8 mouse cellular contexts compared by ENCODE assay signal in genomic region chr2:45110757-45111411, GRCm38 (mm10). TPM values are rescaled to one million over a fixed set of nuclear protein-coding genes. Genes with fewer than 3 reads are reported as not detected.
DNase-seq lines count a peak whose midpoint lies in the region; ATAC-seq and TF ChIP-seq lines count a peak whose summit lies in the region.

No protein-coding gene starts in this region.

- no peaks in the 10 kb centered on the region for H3K9me3 ChIP-seq in intestine, embryonic 16.5 days (ENCODE audit: control insufficient read depth, low read length)
- H3K9me3 ChIP-seq in lung, embryonic 14.5 days (ENCODE audit: low read depth, low read length), result no peaks in the 10 kb centered on the region
- no peaks in the 10 kb centered on the region for H3K9me3 ChIP-seq in neural tube, embryonic 15.5 days (replicated peaks)

- ATAC-seq in intestine, embryonic 16.5 days, result 0 out of 2 replicates have a peak, but pooled peaks have one; percentile 10
- no peak for ATAC-seq in lung, embryonic 14.5 days (ENCODE audit: insufficient read depth)
- peak; percentile 16; the same call in 1 of the 2 replicates for ATAC-seq in neural tube, embryonic 15.5 days (ENCODE audit: low FRiP score)

- H3K27me3 ChIP-seq in intestine, embryonic 16.5 days (replicated peaks; ENCODE audit: control insufficient read depth, insufficient read depth, low read length), result peaks cover 21% of the 10 kb centered on the region
- H3K27me3 ChIP-seq in lung, embryonic 14.5 days (ENCODE audit: insufficient read depth, low read length), result 0 out of 2 replicates have a peak, but pooled peaks cover 5% of the 10 kb centered on the region
- no peaks in the 10 kb centered on the region for H3K27me3 ChIP-seq in neural tube, embryonic 15.5 days (replicated peaks)

- intact Hi-C loops in left cerebral cortex, postnatal 25 days (cut with DNase I), result loop anchor here (5.0 to 10.0 kb wide), 5 partner anchors 184 to 1324 kb away; partner anchors contain the start of gene Gtdc1

- peak overlapping the region; percentile 100 for H3K27ac ChIP-seq in bone marrow macrophage, adult 2 months (ENCODE audit: insufficient read depth, low read depth, low read length)
- peak overlapping the region; percentile 91 for H3K27ac ChIP-seq in intestine, embryonic 16.5 days (ENCODE audit: low read length)
- H3K27ac ChIP-seq in lung, embryonic 14.5 days (ENCODE audit: low read depth), result peak overlapping the region; percentile 99
- peak overlapping the region; percentile 95 for H3K27ac ChIP-seq in neural tube, embryonic 15.5 days (replicated peaks)

- H3K36me3 ChIP-seq in intestine, embryonic 16.5 days (ENCODE audit: control insufficient read depth, insufficient read depth, low read length), result no peaks in the 10 kb centered on the region
- peaks cover 19% of the 10 kb centered on the region for H3K36me3 ChIP-seq in lung, embryonic 14.5 days (ENCODE audit: insufficient read depth)
- H3K36me3 ChIP-seq in neural tube, embryonic 15.5 days, result no peaks in the 10 kb centered on the region

- WGBS in intestine, embryonic 16.5 days, result under 1% methylated on average over 20 of the region's 20 CpGs
- WGBS in lung, embryonic 14.5 days, result under 1% methylated on average over 20 of the region's 20 CpGs
- WGBS in neural tube, embryonic 15.5 days, result under 1% methylated on average over 20 of the region's 20 CpGs

- peak overlapping the region; percentile 85 for H3K4me2 ChIP-seq in intestine, embryonic 16.5 days (ENCODE audit: low read depth, low read length)
- peak overlapping the region; percentile 83 for H3K4me2 ChIP-seq in lung, embryonic 14.5 days
- H3K4me2 ChIP-seq in neural tube, embryonic 15.5 days, result peak overlapping the region; percentile 84

- peak overlapping the region; percentile 91 for H3K9ac ChIP-seq in intestine, embryonic 16.5 days (ENCODE audit: low read depth, low read length)
- peak overlapping the region; percentile 100 for H3K9ac ChIP-seq in lung, embryonic 14.5 days
- H3K9ac ChIP-seq in neural tube, embryonic 15.5 days (replicated peaks), result peak overlapping the region; percentile 83

- TF ChIP-seq CTCF in bone marrow macrophage, adult 2 months (IDR thresholded peaks at IDR 0.05; ENCODE audit: low read depth, low read length), result no peak
- TF ChIP-seq CTCF in lung, embryonic 14.5 days (IDR thresholded peaks at IDR 0.05; ENCODE audit: low read depth), result no peak

- DNase-seq in left cerebral cortex, postnatal 25 days (ENCODE audit: low spot score in 2 of 2), result peak; percentile 60 to 67
- DNase-seq in left cerebral cortex, adult 18-20 months (ENCODE audit: low spot score in 2 of 2), result no peak
- peak; percentile 49 for DNase-seq in gastrocnemius, postnatal 25 days
- peak; percentile 80 for DNase-seq in lung, embryonic 14.5 days
- no peak for DNase-seq in ovary, postnatal 14 days (ENCODE audit: low spot score)

- peak overlapping the region; percentile 78 for H3K4me3 ChIP-seq in bone marrow macrophage, adult 2 months (ENCODE audit: insufficient read depth, low read length)
- H3K4me3 ChIP-seq in intestine, embryonic 16.5 days (ENCODE audit: low read length), result peak overlapping the region; percentile 73
- H3K4me3 ChIP-seq in lung, embryonic 14.5 days (ENCODE audit: low read depth, low read length), result peak overlapping the region; percentile 85
- peak overlapping the region; percentile 71 for H3K4me3 ChIP-seq in neural tube, embryonic 15.5 days (replicated peaks)

- peaks cover 6% of the 10 kb centered on the region for H3K4me1 ChIP-seq in bone marrow macrophage, adult 2 months (ENCODE audit: control insufficient read depth, insufficient read depth, low read length)
- 0 out of 2 replicates have a peak, but pooled peaks cover 4% of the 10 kb centered on the region for H3K4me1 ChIP-seq in intestine, embryonic 16.5 days (ENCODE audit: control insufficient read depth, insufficient read depth, low read length)
- H3K4me1 ChIP-seq in lung, embryonic 14.5 days (ENCODE audit: insufficient read depth), result peaks cover 12% of the 10 kb centered on the region; the same call in 1 of the 2 replicates
- H3K4me1 ChIP-seq in neural tube, embryonic 15.5 days, result peaks cover 41% of the 10 kb centered on the region

- TF ChIP-seq POLR2A in bone marrow macrophage, adult 2 months (IDR thresholded peaks at IDR 0.05; ENCODE audit: borderline replicate concordance, low read depth, low read length), result peak; percentile 79; the same call in 1 of the 2 replicates

RNA-seq across cellular contexts. Expression of gene Zeb2, which starts 6.3 kb away (rescaled TPM):
- total RNA-seq in left cerebral cortex, postnatal 25 days (2021), result 100 to 1,000 TPM; 184 TPM
- 100 to 1,000 TPM; 141 to 180 TPM for total RNA-seq in left cerebral cortex, adult 18-20 months (2021)
- 368 and 388 TPM in 2 replicates for polyA plus RNA-seq in bone marrow macrophage, adult 2 months (2012; ENCODE audit: insufficient read depth, insufficient read length, missing spikeins)
- total RNA-seq in gastrocnemius, postnatal 25 days (2021), result 10 to 100 TPM; 39.6 to 47.4 TPM
- 26.9 and 30.9 TPM in 2 replicates for polyA plus RNA-seq in intestine, embryonic 16.5 days (2015; fragmentation: Nextera tagmentation; extraction: Ambion mirVana)
- polyA plus RNA-seq in lung, embryonic 14.5 days (2014; fragmentation: Nextera tagmentation; extraction: Ambion mirVana), result 90.1 and 90.4 TPM in 2 replicates
- polyA plus RNA-seq in neural tube, embryonic 15.5 days (2015; fragmentation: Nextera tagmentation; extraction: Ambion mirVana), result 40.5 and 41.1 TPM in 2 replicates

Comparison
In these comparisons a context has a peak if more than half of its experiments do, and no peak if none do; other contexts are left out.
1. DNase-seq: peak in left cerebral cortex, postnatal 25 days (2 of 2), gastrocnemius, postnatal 25 days (single experiment) and lung, embryonic 14.5 days (single experiment); none in left cerebral cortex, adult 18-20 months (0 of 2) and ovary, postnatal 14 days (single experiment).
2. Peak in every context shown above with its lines, with median percentiles within 50 percentile points of each other: H3K27ac ChIP-seq, H3K4me3 ChIP-seq, H3K4me2 ChIP-seq and H3K9ac ChIP-seq.